Mouse (Mus musculus) spleen, adult 2 months (tissue): ENCODE measurements at regions not wholly inside any gene's neighbourhood (a gene's known extent, or its start where the extent isn't known, plus 50 kb on each side); places are given as distances from the start of the nearest gene placed in this dataset.

Experiments used
- CTCF ChIP-seq: fragments of 200-500 bp; IDR thresholded peaks from 2 replicates; pipeline ENCODE4 v1.5.1; 2011; ENCODE audit warnings: mild to moderate bottlenecking, inconsistent platforms; ENCODE audit not compliant: insufficient read depth, insufficient read length, insufficient replicate concordance; ENCODE audit errors: extremely low read depth
- POLR2A ChIP-seq: fragments of 200-500 bp; IDR thresholded peaks from 2 replicates; pipeline ENCODE4 v1.6.1; 2011; ENCODE audit warnings: low read depth, low read length, inconsistent platforms

DNA sequence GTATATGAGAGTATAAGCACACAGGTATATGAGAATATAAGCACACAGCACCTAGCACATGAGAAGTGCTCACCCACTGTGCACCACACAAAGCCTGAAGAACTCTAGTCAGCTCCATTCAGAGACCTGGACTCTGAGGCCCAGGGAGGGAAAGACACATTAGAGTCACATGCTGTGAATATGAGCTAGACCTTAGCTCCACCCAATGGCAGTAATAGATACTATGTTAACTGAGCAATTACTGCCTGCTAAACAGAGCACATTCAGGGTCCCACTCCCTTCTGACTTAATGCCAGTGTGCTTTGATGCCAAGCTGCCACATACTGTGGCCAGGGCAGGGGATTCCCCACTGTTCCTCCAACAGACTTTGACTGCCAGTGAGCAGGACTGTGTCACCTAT lies 89.2 kb downstream of the Gm26897 start:
- TF ChIP-seq POLR2A: no peak
- TF ChIP-seq CTCF: no peak
